Mouse (Mus musculus): Measurements from ENCODE around the gene Abca7.

DNA sequence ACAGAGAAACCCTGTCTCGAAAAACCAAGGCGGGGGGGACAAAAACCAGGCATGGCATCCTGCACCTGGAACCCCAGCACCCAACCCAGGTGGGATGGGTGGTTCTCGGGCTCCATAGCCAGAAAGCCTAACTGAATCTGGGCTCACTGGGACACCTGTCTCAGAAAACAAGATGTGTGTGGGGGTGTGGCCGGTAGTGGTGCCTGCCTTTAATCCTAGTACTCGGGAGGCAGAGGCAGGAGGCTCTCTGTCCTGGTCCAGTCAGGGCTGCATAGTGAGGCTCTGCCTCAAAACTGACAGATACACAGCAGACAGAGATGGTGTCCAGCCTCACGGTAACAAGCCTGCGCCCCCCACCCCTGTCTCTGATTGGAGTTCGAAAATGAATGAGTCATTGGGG lies 26.5 kb downstream of the Abca7 start:
- TF ChIP-seq CTCF (IDR thresholded peaks at IDR 0.05; ENCODE audit: low read depth, low read length) = no peak
- TF ChIP-seq TAL1 (conservative IDR thresholded peaks at IDR 0.05; ENCODE audit: low read depth, low read length) = no peak
- TF ChIP-seq GATA1 (IDR thresholded peaks at IDR 0.05; ENCODE audit: borderline replicate concordance, low read length) = no peak

Measured in G1E (cell line).